ENCODE assay signal across 23 mouse cellular contexts in genomic region chr16:31775924-31776323, GRCm38 (mm10).
DNase-seq lines count a peak whose midpoint lies in the region; ATAC-seq lines count a peak whose summit lies in the region.
"Had no signal": no experiment of that assay in that cellular context is flagged by ENCODE, and none has a peak within 500 bp of the region (broad histone marks: within the 10 kb centered on the region; RNA-seq: fewer than 3 reads in every experiment).

No protein-coding gene starts in this region.

- peak; percentile 30 to 49 for DNase-seq in cerebellum, adult 18-20 months
- DNase-seq in cerebellum, adult 9-10 months = no peak
- DNase-seq in left cerebral cortex, adult 18-20 months (ENCODE audit: low spot score in 2 of 2) = peak; percentile 40 to 47
- no peak for DNase-seq in left cerebral cortex, postnatal 10 days (ENCODE audit: extremely low spot score in 1 of 2, low spot score in 2 of 2)
- peak; percentile 56 for DNase-seq in NIH3T3 (ENCODE audit: low read depth)
- DNase-seq in adrenal gland, postnatal 14 days = no peak
- DNase-seq: adrenal gland, postnatal 10 days; B cell, adult 2 months; cerebellum, adult 9-11 months; embryo, embryonic 11 days; gastrocnemius, postnatal 10 days; heart, adult 18-20 months; kidney, adult 18-20 months had no signal

- no peak overlapping the region for H3K4me2 ChIP-seq in forebrain, embryonic 16.5 days (ENCODE audit: low read length)
- no peak overlapping the region for H3K4me2 ChIP-seq in forebrain, embryonic 12.5 days
- H3K4me2 ChIP-seq: embryonic facial prominence, embryonic 15.5 days; hindbrain, embryonic 14.5 days; intestine, embryonic 15.5 days had no signal

- peak overlapping the region; percentile 65 for H3K27ac ChIP-seq in forebrain, embryonic 16.5 days (ENCODE audit: low read length)
- H3K27ac ChIP-seq in forebrain, embryonic 12.5 days = no peak overlapping the region
- H3K27ac ChIP-seq: embryonic facial prominence, embryonic 15.5 days; heart, embryonic 10.5 days; hindbrain, embryonic 10.5 days; intestine, embryonic 15.5 days had no signal

- ATAC-seq in forebrain, embryonic 16.5 days = no peak
- ATAC-seq in forebrain, embryonic 12.5 days (ENCODE audit: low FRiP score) = no peak
- ATAC-seq: CD4-positive, CD25-positive, alpha-beta regulatory T cell, adult 4 months; intestine, embryonic 15.5 days had no signal

- H3K27me3 ChIP-seq in forebrain, embryonic 16.5 days (replicated peaks; ENCODE audit: control insufficient read depth, insufficient read depth, low read length) = no peaks in the 10 kb centered on the region
- H3K27me3 ChIP-seq in forebrain, embryonic 12.5 days = no peaks in the 10 kb centered on the region
- H3K27me3 ChIP-seq: embryonic facial prominence, embryonic 15.5 days; intestine, embryonic 15.5 days had no signal

- 74% methylated on average over 10 of the region's 10 CpGs for WGBS in forebrain, embryonic 16.5 days
- WGBS in forebrain, embryonic 12.5 days = 89% methylated on average over 10 of the region's 10 CpGs

- H3K9me3 ChIP-seq in forebrain, embryonic 16.5 days (ENCODE audit: control insufficient read depth, low read length) = no peaks in the 10 kb centered on the region
- H3K9me3 ChIP-seq in forebrain, embryonic 12.5 days = no peaks in the 10 kb centered on the region
- H3K9me3 ChIP-seq: embryonic facial prominence, embryonic 15.5 days; G1E; heart, embryonic 10.5 days; hindbrain, embryonic 10.5 days; intestine, embryonic 15.5 days had no signal

- H3K9ac ChIP-seq in forebrain, embryonic 16.5 days (replicated peaks; ENCODE audit: low read depth, low read length) = no peak overlapping the region
- no peak overlapping the region for H3K9ac ChIP-seq in forebrain, embryonic 12.5 days
- H3K9ac ChIP-seq: embryonic facial prominence, embryonic 15.5 days; hindbrain, embryonic 14.5 days; intestine, embryonic 15.5 days had no signal

- H3K4me1 ChIP-seq in forebrain, embryonic 16.5 days (replicated peaks; ENCODE audit: control insufficient read depth, insufficient read depth, low read length) = no peaks in the 10 kb centered on the region
- H3K4me1 ChIP-seq in forebrain, embryonic 12.5 days = no peaks in the 10 kb centered on the region
- H3K4me1 ChIP-seq: embryonic facial prominence, embryonic 15.5 days; hindbrain, embryonic 10.5 days; intestine, embryonic 15.5 days had no signal

- intact Hi-C loops in left cerebral cortex, postnatal 10 days (cut with DNase I) = no loop called here

- H3K36me3 ChIP-seq in forebrain, embryonic 16.5 days (ENCODE audit: control insufficient read depth, insufficient read depth) = no peaks in the 10 kb centered on the region
- no peaks in the 10 kb centered on the region for H3K36me3 ChIP-seq in forebrain, embryonic 12.5 days (replicated peaks)
- H3K36me3 ChIP-seq: embryonic facial prominence, embryonic 15.5 days; heart, embryonic 10.5 days; hindbrain, embryonic 10.5 days; intestine, embryonic 15.5 days had no signal

- H3K4me3 ChIP-seq in forebrain, embryonic 16.5 days (replicated peaks; ENCODE audit: low read length) = no peak overlapping the region
- no peak overlapping the region for H3K4me3 ChIP-seq in forebrain, embryonic 12.5 days (replicated peaks)
- H3K4me3 ChIP-seq: embryonic facial prominence, embryonic 15.5 days; erythroblast, embryonic 14.5 days; heart, embryonic 10.5 days; hindbrain, embryonic 10.5 days; intestine, embryonic 15.5 days had no signal

Comparison
In these comparisons a context has a peak if more than half of its experiments do, and no peak if none do; other contexts are left out.
1. DNase-seq: peak in cerebellum, adult 18-20 months (2 of 2), left cerebral cortex, adult 18-20 months (2 of 2) and NIH3T3 (single experiment); none in cerebellum, adult 9-10 months (single experiment), left cerebral cortex, postnatal 10 days (0 of 2) and adrenal gland, postnatal 14 days (single experiment).